Comparison of ENCODE assay signal across 8 mouse cellular contexts in genomic region chr7:90028888-90029547, GRCm38 (mm10). TPM values are rescaled to one million over a fixed set of nuclear protein-coding genes. Genes with fewer than 3 reads are reported as not detected.
A peak's percentile ranks its signal among the peaks of the same experiment; 100 is the strongest.
DNase-seq lines count a peak whose midpoint lies in the region; ATAC-seq and TF ChIP-seq lines count a peak whose summit lies in the region.

No protein-coding gene starts in this region.

- peak; percentile 92 for ATAC-seq in hindbrain, postnatal 0 days

- peak overlapping the region; percentile 85 for H3K27ac ChIP-seq in hindbrain, postnatal 0 days
- H3K27ac ChIP-seq in limb, embryonic 10.5 days, result peak overlapping the region; percentile 61

- H3K36me3 ChIP-seq in hindbrain, postnatal 0 days (ENCODE audit: insufficient read depth, low read length), result no peaks in the 10 kb centered on the region
- H3K36me3 ChIP-seq in limb, embryonic 10.5 days, result no peaks in the 10 kb centered on the region

- no peaks in the 10 kb centered on the region for H3K9me3 ChIP-seq in hindbrain, postnatal 0 days (ENCODE audit: low read length)
- no peaks in the 10 kb centered on the region for H3K9me3 ChIP-seq in limb, embryonic 10.5 days (replicated peaks)

- peak; percentile 95 for DNase-seq in heart, adult 11 months
- no peak for DNase-seq in heart, adult 8-10 months (ENCODE audit: low spot score)
- DNase-seq in cerebellum, adult 9-10 months, result peak; percentile 90
- DNase-seq in frontal cortex, adult 2 months (ENCODE audit: extremely low spot score in 1 of 2, low spot score in 1 of 2), result peak; percentile 40 to 76
- DNase-seq in hindbrain, postnatal 0 days (ENCODE audit: low spot score), result peak; percentile 92
- peak; percentile 63 for DNase-seq in limb, embryonic 10.5 days (ENCODE audit: low spot score)
- peak; percentile 22 for DNase-seq in naive thymus-derived CD4-positive, alpha-beta T cell, adult 2 months (ENCODE audit: low read depth)
- no peak for DNase-seq in urinary bladder, adult 18-20 months (ENCODE audit: low spot score in 2 of 2)

- no peak overlapping the region for H3K4me3 ChIP-seq in hindbrain, postnatal 0 days (ENCODE audit: low read length)
- peak overlapping the region; percentile 9; the same call in 1 of the 2 replicates for H3K4me3 ChIP-seq in limb, embryonic 10.5 days

- H3K27me3 ChIP-seq in hindbrain, postnatal 0 days (ENCODE audit: insufficient read depth, low read length), result no peaks in the 10 kb centered on the region
- H3K27me3 ChIP-seq in limb, embryonic 10.5 days (ENCODE audit: low read depth, poor library complexity, severe bottlenecking), result no peaks in the 10 kb centered on the region

- 3% methylated on average over 8 of the region's 8 CpGs for WGBS in hindbrain, postnatal 0 days
- WGBS in limb, embryonic 10.5 days, result 15% methylated on average over 8 of the region's 8 CpGs

- peak overlapping the region; percentile 6; the same call in 1 of the 2 replicates for H3K9ac ChIP-seq in hindbrain, postnatal 0 days (replicated peaks; ENCODE audit: low read length)

- TF ChIP-seq CTCF in hindbrain, postnatal 0 days (IDR thresholded peaks at IDR 0.05; ENCODE audit: low read depth), result no peak

- H3K4me1 ChIP-seq in hindbrain, postnatal 0 days (ENCODE audit: insufficient read depth, low read length), result peaks cover 15% of the 10 kb centered on the region
- peaks cover 27% of the 10 kb centered on the region for H3K4me1 ChIP-seq in limb, embryonic 10.5 days

- H3K4me2 ChIP-seq in hindbrain, postnatal 0 days (ENCODE audit: low read depth, low read length), result peak overlapping the region; percentile 41

RNA-seq across cellular contexts. Expression of gene Eed, which starts 48.2 kb away (rescaled TPM):
- 10 to 100 TPM; 20.6 to 29.7 (median 25.5) TPM for total RNA-seq in heart, adult 8-10 months (2022)
- polyA plus RNA-seq in frontal cortex, adult 2 months (2012; rRNA removed), result 29.9 and 31.5 TPM in 2 replicates
- 9.5 and 21.9 TPM in 2 replicates for total RNA-seq in hindbrain, postnatal 0 days (2014; rRNA removed)
- 20.6 and 23.2 TPM in 2 replicates for polyA plus RNA-seq in hindbrain, postnatal 0 days (2015; fragmentation: Nextera tagmentation; extraction: Ambion mirVana)
- 101 and 102 TPM in 2 replicates for polyA plus RNA-seq in limb, embryonic 10.5 days (2016; fragmentation: Nextera tagmentation; extraction: Ambion mirVana)

Comparison
In these comparisons a context has a peak if more than half of its experiments do, and no peak if none do; other contexts are left out.
1. DNase-seq: peak in heart, adult 11 months (single experiment), cerebellum, adult 9-10 months (single experiment), frontal cortex, adult 2 months (2 of 2), hindbrain, postnatal 0 days (single experiment), limb, embryonic 10.5 days (single experiment) and naive thymus-derived CD4-positive, alpha-beta T cell, adult 2 months (single experiment); none in heart, adult 8-10 months (single experiment) and urinary bladder, adult 18-20 months (0 of 2).